13 mouse cellular contexts compared by ENCODE assay signal in genomic region chr3:126668692-126669091, GRCm38 (mm10).
DNase-seq lines count a peak whose midpoint lies in the region; ATAC-seq and TF ChIP-seq lines count a peak whose summit lies in the region.
"Had no signal": no experiment of that assay in that cellular context is flagged by ENCODE, and none has a peak within 500 bp of the region (broad histone marks: within the 10 kb centered on the region; RNA-seq: fewer than 3 reads in every experiment).

No protein-coding gene starts in this region.

- H3K9me3 ChIP-seq in heart, embryonic 13.5 days = no peaks in the 10 kb centered on the region
- H3K9me3 ChIP-seq in midbrain, embryonic 12.5 days = no peaks in the 10 kb centered on the region
- no peaks in the 10 kb centered on the region for H3K9me3 ChIP-seq in midbrain, postnatal 0 days (ENCODE audit: low read length)
- no peaks in the 10 kb centered on the region for H3K9me3 ChIP-seq in embryonic facial prominence, embryonic 10.5 days
- H3K9me3 ChIP-seq: embryonic facial prominence, embryonic 15.5 days had no signal

- H3K4me2 ChIP-seq in heart, embryonic 13.5 days = peak overlapping the region; percentile 31
- no peak overlapping the region for H3K4me2 ChIP-seq in midbrain, embryonic 12.5 days (replicated peaks)
- no peak overlapping the region for H3K4me2 ChIP-seq in midbrain, postnatal 0 days (ENCODE audit: low read depth, low read length, poor library complexity, severe bottlenecking)
- H3K4me2 ChIP-seq: embryonic facial prominence, embryonic 15.5 days had no signal

- H3K36me3 ChIP-seq in heart, embryonic 13.5 days = no peaks in the 10 kb centered on the region
- H3K36me3 ChIP-seq in midbrain, embryonic 12.5 days = no peaks in the 10 kb centered on the region
- no peaks in the 10 kb centered on the region for H3K36me3 ChIP-seq in midbrain, postnatal 0 days (ENCODE audit: insufficient read depth, low read length)
- H3K36me3 ChIP-seq in embryonic facial prominence, embryonic 10.5 days (replicated peaks) = no peaks in the 10 kb centered on the region
- H3K36me3 ChIP-seq: embryonic facial prominence, embryonic 15.5 days had no signal

- no peak for DNase-seq in heart, postnatal 10 days
- DNase-seq in midbrain, postnatal 0 days (ENCODE audit: low spot score) = no peak
- DNase-seq in embryonic facial prominence, embryonic 10.5 days (ENCODE audit: low spot score) = no peak
- DNase-seq in skeletal muscle tissue, adult 2 months (ENCODE audit: low read depth, low spot score) = peak; percentile 44
- no peak for DNase-seq in thymus, postnatal 4 days
- DNase-seq in left cerebral cortex, postnatal 14 days (ENCODE audit: low spot score in 2 of 2) = no peak
- DNase-seq: kidney, adult 8-10 months; right cerebral cortex, postnatal 14 days; thymus, adult 18-20 months had no signal

- no peaks in the 10 kb centered on the region for H3K27me3 ChIP-seq in heart, embryonic 13.5 days (replicated peaks)
- no peaks in the 10 kb centered on the region for H3K27me3 ChIP-seq in midbrain, embryonic 12.5 days
- no peaks in the 10 kb centered on the region for H3K27me3 ChIP-seq in midbrain, postnatal 0 days (ENCODE audit: insufficient read depth, low read length)
- H3K27me3 ChIP-seq in embryonic facial prominence, embryonic 10.5 days (replicated peaks; ENCODE audit: low read depth, poor library complexity, severe bottlenecking) = no peaks in the 10 kb centered on the region
- H3K27me3 ChIP-seq: embryonic facial prominence, embryonic 15.5 days had no signal

- TF ChIP-seq CTCF in midbrain, postnatal 0 days (IDR thresholded peaks at IDR 0.05) = no peak

- H3K27ac ChIP-seq in heart, embryonic 13.5 days (replicated peaks) = peak overlapping the region; percentile 80
- no peak overlapping the region for H3K27ac ChIP-seq in midbrain, embryonic 12.5 days (replicated peaks)
- no peak overlapping the region for H3K27ac ChIP-seq in midbrain, postnatal 0 days (ENCODE audit: low read depth, low read length)
- H3K27ac ChIP-seq in embryonic facial prominence, embryonic 10.5 days (replicated peaks) = peak overlapping the region; percentile 44; the same call in 1 of the 2 replicates
- H3K27ac ChIP-seq: embryonic facial prominence, embryonic 15.5 days; liver, embryonic 14.5 days had no signal

- H3K9ac ChIP-seq in heart, embryonic 13.5 days = peak overlapping the region; percentile 59
- no peak overlapping the region for H3K9ac ChIP-seq in midbrain, embryonic 12.5 days (replicated peaks)
- H3K9ac ChIP-seq in midbrain, postnatal 0 days (replicated peaks; ENCODE audit: low read length, poor library complexity, severe bottlenecking) = no peak overlapping the region
- H3K9ac ChIP-seq: embryonic facial prominence, embryonic 15.5 days; liver, embryonic 14.5 days had no signal

- no peak overlapping the region for H3K4me3 ChIP-seq in heart, embryonic 13.5 days
- H3K4me3 ChIP-seq in midbrain, embryonic 12.5 days = no peak overlapping the region
- H3K4me3 ChIP-seq in midbrain, postnatal 0 days (ENCODE audit: low read depth, low read length) = no peak overlapping the region
- no peak overlapping the region for H3K4me3 ChIP-seq in embryonic facial prominence, embryonic 10.5 days
- H3K4me3 ChIP-seq: embryonic facial prominence, embryonic 15.5 days had no signal

- intact Hi-C loops in heart, postnatal 10 days (cut with DNase I) = no loop called here
- intact Hi-C loops in left cerebral cortex, postnatal 14 days (cut with DNase I) = no loop called here

- ATAC-seq in heart, embryonic 13.5 days (ENCODE audit: extremely low read depth, insufficient number of reproducible peaks, low FRiP score, low TSS enrichment) = no peak
- ATAC-seq in midbrain, embryonic 12.5 days (ENCODE audit: low FRiP score, low read depth) = 0 out of 2 replicates have a peak, but pooled peaks have one; percentile 17
- ATAC-seq in midbrain, postnatal 0 days (ENCODE audit: low FRiP score) = no peak

- H3K4me1 ChIP-seq in heart, embryonic 13.5 days = peaks cover 78% of the 10 kb centered on the region
- peaks cover 29% of the 10 kb centered on the region for H3K4me1 ChIP-seq in midbrain, embryonic 12.5 days
- H3K4me1 ChIP-seq in midbrain, postnatal 0 days (ENCODE audit: insufficient read depth, low read length) = peaks cover 15% of the 10 kb centered on the region
- peaks cover 20% of the 10 kb centered on the region for H3K4me1 ChIP-seq in embryonic facial prominence, embryonic 10.5 days

- 40% methylated on average over 10 of the region's 10 CpGs for WGBS in heart, embryonic 13.5 days
- WGBS in midbrain, embryonic 12.5 days = 56% methylated on average over 10 of the region's 10 CpGs
- 58% methylated on average over 10 of the region's 10 CpGs for WGBS in midbrain, postnatal 0 days
- WGBS in embryonic facial prominence, embryonic 10.5 days = 65% methylated on average over 10 of the region's 10 CpGs

Comparison
In these comparisons a context has a peak if more than half of its experiments do, and no peak if none do; other contexts are left out.
1. H3K27ac ChIP-seq: peak in heart, embryonic 13.5 days (single experiment) and embryonic facial prominence, embryonic 10.5 days (single experiment); none in midbrain, embryonic 12.5 days (single experiment) and midbrain, postnatal 0 days (single experiment).